Mouse (Mus musculus) neural tube, embryonic 10.5 days (tissue): ENCODE results near the gene Erh.

ENCODE experiments used
- DNase-seq: peaks from one replicate; pipeline ENCODE4 v3.0.0-alpha.2; 2017; ENCODE audit warnings: low spot score; ENCODE audit errors: extremely low spot score

The Erh gene

GRCm38 (mm10) chr12:80615371-80616257 lies 28.5 kb downstream of the Erh start:
- no peak for DNase-seq

- no peak for DNase-seq
These were observed 31.9 kb downstream of the Erh start for GRCm38 (mm10) chr12:80612113-80612791.

- no peak for DNase-seq
These were observed 34.2 kb downstream of the Erh start for GRCm38 (mm10) chr12:80609928-80610327.

- no peak for DNase-seq
These were observed 35.6 kb downstream of the Erh start for GRCm38 (mm10) chr12:80608576-80608975.

- no peak for DNase-seq
These were observed 39.9 kb downstream of the Erh start for GRCm38 (mm10) chr12:80604218-80604617.

GRCm38 (mm10) chr12:80603566-80603965 lies 40.6 kb downstream of the Erh start:
- DNase-seq = no peak

GRCm38 (mm10) chr12:80602432-80602831 lies 41.7 kb downstream of the Erh start:
- no peak for DNase-seq

GRCm38 (mm10) chr12:80601597-80602269 lies 42.4 kb downstream of the Erh start:
- DNase-seq = no peak

GRCm38 (mm10) chr12:80598756-80599155 lies 45.4 kb downstream of the Erh start:
- DNase-seq = no peak

GRCm38 (mm10) chr12:80598236-80598635 lies 45.9 kb downstream of the Erh start:
- no peak for DNase-seq

GRCm38 (mm10) chr12:80595968-80596367 lies 48.2 kb downstream of the Erh start:
- no peak for DNase-seq

- no peak for DNase-seq
These were observed 48.6 kb downstream of the Erh start for GRCm38 (mm10) chr12:80595566-80595965.

GRCm38 (mm10) chr12:80594781-80595180 lies 49.4 kb downstream of the Erh start:
- no peak for DNase-seq

- no peak for DNase-seq
These were observed 50.0 kb downstream of the Erh start for GRCm38 (mm10) chr12:80594141-80594540.

- DNase-seq = peak; percentile 25
These were observed 59.2 kb downstream of the Erh start for GRCm38 (mm10) chr12:80584973-80585372.
